Mouse (Mus musculus): ENCODE results near the gene Chm. TPM values are rescaled to one million over a fixed set of nuclear protein-coding genes. Genes with fewer than 3 reads are reported as not detected.
"Not testable (repeated sequence)": the region's sequence is repeated elsewhere in the genome, so short reads cannot be mapped to it uniquely, and the experiment has no call there.

Gene Chm
- polyA plus RNA-seq (2017; shearing (Covaris generic)) = 10 to 100 TPM; 27.2 to 36.6 (median 27.8) TPM

DNA sequence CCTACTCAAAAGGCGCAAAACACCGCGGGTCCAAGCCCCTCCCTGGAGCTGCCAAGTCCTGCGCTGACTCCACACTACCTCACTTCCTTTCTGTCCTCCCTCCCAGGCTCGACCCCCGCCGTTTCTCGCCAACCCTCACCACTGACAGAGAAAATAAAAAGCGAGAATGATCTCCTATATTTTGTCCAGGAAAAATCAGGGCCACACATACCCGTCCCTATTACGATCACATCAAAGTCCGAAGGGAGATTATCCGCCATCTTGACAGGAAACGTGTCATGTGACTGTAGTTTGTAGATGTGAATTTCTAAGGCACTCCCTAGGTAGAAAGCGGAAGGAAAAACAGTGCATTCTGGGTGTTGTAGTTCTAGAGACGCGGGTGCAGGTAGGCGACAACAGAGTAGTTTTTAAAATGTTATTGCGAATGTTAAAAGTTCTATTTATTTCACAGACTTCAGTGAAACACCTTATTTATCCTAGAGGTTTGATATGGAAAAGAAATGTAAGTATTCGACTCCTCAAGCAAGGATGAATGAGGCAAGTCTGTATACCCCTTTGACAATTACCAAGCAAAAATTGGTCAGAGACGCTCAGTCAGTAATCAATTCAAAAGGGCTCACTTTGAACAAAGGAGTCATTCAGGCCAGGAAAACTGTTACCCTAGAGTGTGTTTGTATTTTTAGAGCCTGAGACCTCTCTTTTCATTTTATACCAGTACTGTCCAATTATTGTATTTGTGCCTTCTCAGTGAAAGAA lies at the start of gene Chm:
Chm (minus strand) TSS at position 288 of the 756 bp plus-strand sequence.
- ATAC-seq = peak; percentile 95

DNA sequence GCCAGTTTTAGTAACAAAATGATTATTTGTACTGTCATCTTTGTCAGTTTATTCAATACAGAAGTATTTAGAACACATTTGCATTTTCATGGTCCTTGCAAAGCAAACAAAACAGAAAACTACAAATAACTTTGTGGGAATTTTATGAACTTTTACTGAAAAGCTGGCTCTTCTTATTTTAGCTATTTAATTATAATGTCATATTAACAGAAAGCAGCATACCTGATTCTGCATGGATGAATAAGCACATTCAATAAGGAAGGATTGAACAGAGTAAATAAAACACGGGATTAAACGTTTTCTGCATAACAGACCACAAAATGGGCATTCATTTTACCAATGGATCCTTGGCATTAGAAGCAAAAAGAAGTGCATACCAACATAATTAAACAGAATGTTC lies 8.6 kb upstream of the Chm start:
- ATAC-seq = no peak

DNA sequence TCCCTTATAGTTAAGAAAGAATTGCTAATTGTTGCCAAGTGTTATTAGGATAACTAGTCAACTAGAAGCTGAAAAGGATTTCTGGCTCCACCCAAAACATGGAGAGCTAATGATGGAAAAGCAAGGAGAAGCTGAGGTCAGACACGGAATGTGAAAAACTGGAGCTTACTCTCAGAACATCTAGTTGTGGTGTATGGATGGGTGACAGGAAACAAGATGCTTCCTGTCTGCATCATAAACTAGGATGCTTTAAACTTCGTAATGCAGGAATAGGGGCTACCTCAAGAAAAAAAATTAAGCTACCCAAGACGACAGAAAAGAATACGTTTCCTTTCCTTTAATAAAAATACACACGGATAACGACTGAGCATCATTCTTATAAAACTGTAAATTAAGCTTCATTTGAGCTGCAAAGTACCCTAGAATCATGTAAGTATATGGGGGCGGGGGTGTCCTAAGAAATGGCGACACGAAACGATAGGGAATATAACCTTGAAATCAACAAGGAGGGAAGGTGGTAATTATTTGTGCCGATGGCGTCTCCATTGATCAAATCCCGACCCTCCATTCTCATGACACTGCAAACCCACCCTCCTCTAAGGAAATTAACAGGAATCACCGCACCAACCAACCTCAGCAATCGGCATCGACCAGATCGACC lies 618 bp downstream of the Chm start:
- ATAC-seq = peak; percentile 44

DNA sequence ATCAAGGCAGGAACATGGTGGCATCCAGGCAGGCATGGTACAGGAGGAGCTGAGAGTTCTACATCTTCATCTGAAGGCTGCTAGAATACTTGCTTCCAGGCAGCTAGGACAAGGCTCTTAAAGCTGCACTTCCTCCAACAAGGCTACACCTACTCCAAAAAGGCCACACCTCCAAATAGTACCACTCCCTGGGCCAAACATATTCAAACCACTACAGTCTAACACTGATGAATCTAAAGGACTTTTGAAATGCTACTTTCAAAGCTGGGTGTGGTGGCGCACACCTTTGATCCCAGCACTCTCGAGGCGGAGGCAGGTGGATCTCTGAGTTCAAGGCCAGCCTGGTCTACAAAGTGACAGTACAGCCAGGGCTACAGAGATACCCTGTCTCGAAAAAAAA lies 4.5 kb downstream of the Chm start:
- ATAC-seq = not testable (repeated sequence)

DNA sequence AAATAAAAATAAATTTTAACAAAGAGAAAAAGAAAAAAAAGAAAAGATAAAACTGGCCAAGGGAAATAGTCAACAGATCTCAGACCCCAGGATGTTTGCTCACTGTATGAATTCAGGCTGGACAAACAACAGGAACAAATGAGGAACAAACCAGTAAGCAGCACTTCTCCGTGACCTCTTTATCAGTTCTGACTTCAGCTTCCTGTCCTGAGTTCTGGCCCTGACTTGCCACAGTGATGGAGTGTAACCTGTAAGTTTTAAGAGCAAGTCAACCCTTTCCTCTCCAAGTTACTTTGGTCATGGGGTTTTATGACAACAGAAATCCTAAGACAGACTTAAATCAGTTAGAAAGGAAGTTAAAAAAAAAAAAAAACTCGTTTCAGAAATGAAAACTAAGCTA lies 12.6 kb downstream of the Chm start:
- no peak for ATAC-seq

DNA sequence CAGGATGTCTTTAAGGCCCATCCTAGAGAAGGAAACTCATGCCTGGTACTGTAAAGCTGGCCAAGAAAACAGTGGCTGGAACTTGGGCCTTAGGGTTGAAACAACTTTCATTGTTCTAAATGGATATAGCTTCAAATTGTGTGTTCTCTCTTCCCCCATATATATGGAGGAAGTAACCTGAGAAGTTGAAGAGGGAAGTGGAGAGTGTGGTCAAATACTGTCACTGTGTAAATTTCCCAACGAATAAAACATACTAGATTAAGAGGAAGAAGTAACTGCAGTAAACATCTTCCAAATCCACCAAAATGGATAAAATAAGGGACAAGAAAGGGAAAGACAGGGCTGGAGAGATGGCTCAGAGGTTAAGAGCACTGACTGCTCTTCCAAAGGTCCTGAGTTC lies 13.0 kb downstream of the Chm start:
- no peak for ATAC-seq

DNA sequence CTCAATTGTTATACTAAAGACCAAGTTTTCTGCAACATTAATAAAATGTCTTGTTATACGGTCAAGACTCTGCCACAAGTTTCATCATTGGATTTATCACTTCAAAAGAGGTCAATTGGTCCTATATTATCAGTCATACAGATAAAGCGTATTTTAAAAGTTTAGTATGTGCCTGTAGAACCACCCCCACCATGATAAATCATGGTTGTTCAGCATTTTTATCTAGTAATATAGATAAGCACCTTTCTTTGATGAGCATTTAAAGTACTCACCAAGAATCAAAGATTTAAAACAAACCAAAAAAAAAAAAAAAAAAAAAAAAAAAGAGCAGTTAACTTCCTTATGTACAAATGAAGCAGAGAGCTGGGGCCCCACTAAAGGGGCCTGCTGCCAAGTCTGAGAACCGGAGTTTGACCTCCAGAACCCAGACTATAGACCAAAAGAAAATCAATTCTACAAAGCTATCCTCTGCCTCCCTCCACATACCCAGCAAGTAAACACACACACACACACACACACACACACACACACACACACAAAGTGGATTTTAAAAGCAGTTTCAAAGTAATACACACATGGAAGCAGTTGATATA lies 25.0 kb downstream of the Chm start:
- peak; percentile 17 for ATAC-seq

DNA sequence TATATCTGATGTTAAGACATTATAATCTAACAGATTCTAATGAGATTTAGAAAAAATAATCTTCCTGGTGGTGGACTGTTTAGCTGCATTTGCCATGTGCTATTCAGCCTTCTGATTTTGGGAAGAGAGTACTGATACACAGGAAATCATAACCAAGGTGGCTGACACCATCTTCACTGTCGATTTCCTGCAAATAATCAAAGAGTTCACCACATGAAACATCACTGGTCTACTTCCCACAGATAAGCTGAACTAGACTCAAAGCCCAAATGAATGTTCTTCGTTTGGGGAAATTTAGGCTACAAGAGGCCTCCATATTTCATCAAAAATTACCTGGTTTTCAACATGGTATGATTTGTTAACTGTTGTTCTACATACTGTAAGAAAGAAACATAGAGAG lies 101.1 kb downstream of the Chm start:
- peak; percentile 69 for ATAC-seq

DNA sequence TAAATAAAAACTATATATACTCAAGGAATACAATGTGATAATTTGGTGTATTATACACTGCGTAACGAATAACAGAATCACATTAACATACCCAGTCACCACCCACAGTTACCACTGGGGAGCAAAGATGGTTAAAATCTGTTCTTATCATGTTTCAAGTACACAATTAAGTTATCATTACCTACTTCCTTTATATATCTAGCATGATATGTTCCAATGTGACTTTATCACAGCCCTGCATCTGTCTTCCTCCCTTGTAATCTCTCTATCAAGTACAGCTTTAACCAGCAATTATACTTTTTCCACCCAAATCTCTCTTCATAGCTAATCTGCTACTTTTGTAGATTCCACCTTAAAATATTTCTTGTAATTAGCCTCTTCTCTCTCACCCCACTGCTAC lies 109.3 kb downstream of the Chm start:
- no peak for ATAC-seq

DNA sequence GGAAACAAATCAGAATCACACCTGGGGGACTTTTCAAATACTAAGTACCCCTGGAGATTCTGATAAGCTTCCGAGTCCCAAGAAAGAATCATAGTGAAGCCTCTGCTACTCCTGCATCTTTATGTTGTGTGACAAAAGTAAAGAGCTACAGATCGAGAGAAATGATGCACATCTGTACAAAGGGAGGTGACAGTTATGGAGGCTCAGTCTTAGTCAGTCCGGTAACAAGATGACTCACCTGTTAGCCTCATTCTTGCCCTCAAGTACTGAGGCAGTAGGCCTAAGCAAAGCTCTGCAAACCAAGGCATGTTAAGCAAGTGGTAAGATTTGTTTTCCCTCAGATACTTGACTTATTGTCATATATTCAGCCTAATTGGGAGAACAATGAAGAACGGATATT lies 110.5 kb downstream of the Chm start:
- ATAC-seq = peak; percentile 35

DNA sequence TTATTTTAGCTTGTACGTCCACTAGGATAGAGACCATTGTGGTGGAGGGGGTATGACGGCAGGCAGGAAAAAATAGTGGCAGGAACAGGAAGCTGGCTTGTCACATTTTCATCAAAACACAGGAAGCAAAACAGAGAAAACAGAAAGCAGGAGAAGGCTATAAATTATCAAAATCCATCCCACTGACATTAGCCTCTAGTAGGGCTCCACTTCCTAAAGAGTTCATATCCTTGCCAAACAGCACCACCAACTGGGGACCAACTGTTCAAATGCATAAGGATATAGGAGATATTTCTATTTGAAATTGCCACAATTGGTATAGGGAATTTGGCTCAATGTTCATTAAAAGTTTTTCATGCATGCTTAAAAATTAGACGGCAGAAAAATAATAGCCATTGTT lies 181.7 kb downstream of the Chm start:
- no peak for ATAC-seq

DNA sequence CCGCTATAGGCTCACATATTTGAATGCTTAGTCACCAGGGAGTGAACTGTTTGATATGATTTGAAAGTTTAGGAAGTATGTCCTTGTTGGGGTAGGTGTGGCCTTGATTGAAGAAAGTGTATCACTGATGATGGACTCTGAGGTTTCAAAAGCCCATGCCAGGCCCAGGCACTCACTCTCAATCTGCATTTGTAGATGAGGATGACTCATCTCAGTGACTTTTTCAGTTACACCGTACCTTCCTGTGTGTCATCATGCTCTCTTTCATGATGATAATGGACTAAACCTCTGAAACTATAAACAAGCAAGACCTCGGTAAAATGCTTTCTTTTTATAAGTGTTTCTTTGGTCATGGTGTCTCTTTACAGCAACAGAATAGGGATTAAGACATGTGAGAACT lies 183.1 kb downstream of the Chm start:
- peak; percentile 50 for ATAC-seq

Other genes starting within 250 kb of the Chm start
- under 1 TPM in 1 of 3 experiments, not detected in 2; 0.15 TPM for gene Dach2, start 112.0 kb upstream of the Chm start, polyA plus RNA-seq (2017; shearing (Covaris generic))

Data from inflammation-experienced regulatory T-cells, adult 6 months (primary cell).